Mouse (Mus musculus) liver (tissue): ENCODE measurements at regions not wholly inside any gene's neighbourhood (a gene's known extent, or its start where the extent isn't known, plus 50 kb on each side); places are given as distances from the start of the nearest gene placed in this dataset.

ENCODE experiments used
- DNase-seq: peaks from one replicate; pipeline ENCODE4 v3.0.0-alpha.2; 2020; ENCODE audit warnings: mixed read lengths

- DNase-seq, result no peak
These were observed 128.3 kb downstream of the Actr3 start for GRCm38 (mm10) chr1:125307223-125307622.

GRCm38 (mm10) chr1:125298520-125299090, 136.9 kb downstream of the Actr3 start:
- no peak for DNase-seq

GRCm38 (mm10) chr1:125295646-125296045, 139.9 kb downstream of the Actr3 start:
- DNase-seq, result no peak

- DNase-seq, result no peak
These were observed 145.1 kb downstream of the Actr3 start for GRCm38 (mm10) chr1:125290320-125291021.

- no peak for DNase-seq
These were observed 149.2 kb downstream of the Actr3 start for GRCm38 (mm10) chr1:125286347-125286746.

- DNase-seq, result no peak
These were observed 150.8 kb downstream of the Actr3 start for GRCm38 (mm10) chr1:125284693-125285092.

- no peak for DNase-seq
These were observed 161.8 kb downstream of the Actr3 start for GRCm38 (mm10) chr1:125273752-125274151.

- no peak for DNase-seq
These were observed 171.8 kb downstream of the Actr3 start for GRCm38 (mm10) chr1:125263684-125264083.

- DNase-seq, result no peak
These were observed 172.5 kb downstream of the Actr3 start for GRCm38 (mm10) chr1:125263068-125263467.

- no peak for DNase-seq
These were observed 193.2 kb downstream of the Actr3 start for GRCm38 (mm10) chr1:125242345-125242744.

- no peak for DNase-seq
These were observed 193.8 kb downstream of the Actr3 start for GRCm38 (mm10) chr1:125241717-125242116.

- DNase-seq, result no peak
These were observed 197.9 kb downstream of the Actr3 start for GRCm38 (mm10) chr1:125237595-125237988.

GRCm38 (mm10) chr1:125236948-125237594, 198.5 kb downstream of the Actr3 start:
- no peak for DNase-seq

- no peak for DNase-seq
These were observed 200.8 kb downstream of the Actr3 start for GRCm38 (mm10) chr1:125234747-125235146.

GRCm38 (mm10) chr1:125223370-125223769, 212.2 kb downstream of the Actr3 start:
- DNase-seq, result no peak

GRCm38 (mm10) chr1:125216192-125216591, 219.3 kb downstream of the Actr3 start:
- DNase-seq, result no peak

- no peak for DNase-seq
These were observed 248.4 kb downstream of the Actr3 start for GRCm38 (mm10) chr1:125187091-125187490.

GRCm38 (mm10) chr1:125176124-125176937, 259.2 kb downstream of the Actr3 start:
- no peak for DNase-seq

GRCm38 (mm10) chr1:125174725-125175124, 260.8 kb downstream of the Actr3 start:
- DNase-seq, result no peak

- DNase-seq, result no peak
These were observed 263.1 kb downstream of the Actr3 start for GRCm38 (mm10) chr1:125172474-125172873.

GRCm38 (mm10) chr1:125165226-125165625, 270.3 kb downstream of the Actr3 start:
- DNase-seq, result no peak

- DNase-seq, result no peak
These were observed 277.0 kb downstream of the Actr3 start for GRCm38 (mm10) chr1:125158481-125158880.

GRCm38 (mm10) chr1:125156093-125156492, 279.4 kb downstream of the Actr3 start:
- DNase-seq, result no peak
